Mouse (Mus musculus) left cerebral cortex, adult 2 months (tissue): ENCODE results near the gene Fam53b. TPM values are rescaled to one million over a fixed set of nuclear protein-coding genes. Genes with fewer than 3 reads are reported as not detected.

Source experiments
- DNase-seq, 2 experiments: peaks; one replicate each; pipeline ENCODE4 v3.0.0; 2021 to 2022; ENCODE audit warnings: low spot score in 2 of 2, mixed read lengths in 1 of 2; ENCODE audit errors: extremely low spot score in 1 of 2
- H3K27ac ChIP-seq: fragments of 200-600 bp; 2 replicates; pipeline ENCODE4 v1.8.1; 2022
- H3K4me3 ChIP-seq: fragments of 200-600 bp; 2 replicates; pipeline ENCODE4 v1.8.1; 2022
- CTCF ChIP-seq: fragments of 200-600 bp; IDR thresholded peaks from 2 replicates; pipeline ENCODE4 v1.8.1; 2022; ENCODE audit warnings: antibody characterized with exemption, mild to moderate bottlenecking, moderate library complexity
- intact Hi-C: fragments of 180-260 bp; cut with DNase I; formaldehyde crosslinking; loops from one replicate; pipeline ENCODE4 v1.15.1; 2025
- total RNA-seq, 2 experiments: library from RNA; stranded (reverse); gene quantifications; 2 replicates each; pipeline ENCODE4 v1.2.3; 2021

The Fam53b gene
- total RNA-seq, 2 experiments from 2014 or later: 57.1 to 75.2 TPM

- no peak for TF ChIP-seq CTCF
- no peak overlapping the region for H3K4me3 ChIP-seq
- intact Hi-C loops: no loop called here
- DNase-seq: no peak
- peak overlapping the region; percentile 70 for H3K27ac ChIP-seq
Observed at GRCm38 (mm10) chr7:132742912-132743311, 70.8 kb downstream of the Fam53b start.

- no peak for TF ChIP-seq CTCF
- intact Hi-C loops: no loop called here
- H3K27ac ChIP-seq: no peak overlapping the region
Observed at GRCm38 (mm10) chr7:132739829-132740228, 73.9 kb downstream of the Fam53b start.

GRCm38 (mm10) chr7:132738844-132739243 is 74.8 kb downstream of the Fam53b start:
- no peak overlapping the region for H3K27ac ChIP-seq
- no peak for DNase-seq
- intact Hi-C loops: no loop called here
- H3K4me3 ChIP-seq: no peak overlapping the region
- no peak for TF ChIP-seq CTCF

More at GRCm38 (mm10) chr7:132739829-132740228, 73.9 kb downstream of the Fam53b start:
- DNase-seq: no peak
- no peak overlapping the region for H3K4me3 ChIP-seq

GRCm38 (mm10) chr7:132736099-132736862 is 77.4 kb downstream of the Fam53b start:
- Histone ChIP-seq H3K4me3 (no peak overlapping the region), H3K27ac (peak overlapping the region; percentile 73)
- no peak for TF ChIP-seq CTCF
- peak in 1 of 2 experiments; percentile 57 for DNase-seq
- intact Hi-C loops: no loop called here

- peak; percentile 52 for TF ChIP-seq CTCF
- H3K27ac ChIP-seq: peak overlapping the region; percentile 54; the same call in 1 of the 2 replicates
- intact Hi-C loops: no loop called here
- DNase-seq: no peak
- no peak overlapping the region for H3K4me3 ChIP-seq
Observed at GRCm38 (mm10) chr7:132735145-132735544, 78.5 kb downstream of the Fam53b start.

- intact Hi-C loops: loop anchor here (5.0 kb wide), 1 partner anchor 77 kb away; no protein-coding TSS in a partner anchor
- TF ChIP-seq CTCF: no peak
- DNase-seq: no peak
- H3K4me3 ChIP-seq: no peak overlapping the region
- H3K27ac ChIP-seq: peak overlapping the region; percentile 56; the same call in 1 of the 2 replicates
Observed at GRCm38 (mm10) chr7:132734222-132734621, 79.5 kb downstream of the Fam53b start.

GRCm38 (mm10) chr7:132733521-132733920 is 80.2 kb downstream of the Fam53b start:
- Histone ChIP-seq H3K27ac (peak overlapping the region; percentile 56), H3K4me3 (no peak overlapping the region)
- intact Hi-C loops: loop anchor here (5.0 kb wide), 1 partner anchor 76 kb away; no protein-coding TSS in a partner anchor
- no peak for TF ChIP-seq CTCF
- no peak for DNase-seq

GRCm38 (mm10) chr7:132732136-132732789 is 81.4 kb downstream of the Fam53b start:
- Histone ChIP-seq H3K27ac (peak overlapping the region; percentile 60), H3K4me3 (no peak overlapping the region)
- intact Hi-C loops: loop anchor here (5.0 kb wide), 1 partner anchor 75 kb away; no protein-coding TSS in a partner anchor
- DNase-seq: no peak
- no peak for TF ChIP-seq CTCF

- peak overlapping the region; percentile 63 for H3K27ac ChIP-seq
- TF ChIP-seq CTCF: no peak
- no peak overlapping the region for H3K4me3 ChIP-seq
- intact Hi-C loops: loop anchor here (5.0 kb wide), 1 partner anchor 74 kb away; no protein-coding TSS in a partner anchor
- no peak for DNase-seq
Observed at GRCm38 (mm10) chr7:132731558-132731957, 82.1 kb downstream of the Fam53b start.

- intact Hi-C loops: loop anchor here (5.0 kb wide), 1 partner anchor 73 kb away; no protein-coding TSS in a partner anchor
- TF ChIP-seq CTCF: no peak
- no peak for DNase-seq
- Histone ChIP-seq H3K4me3 (no peak overlapping the region), H3K27ac (peak overlapping the region; percentile 63)
Observed at GRCm38 (mm10) chr7:132730510-132730909, 83.2 kb downstream of the Fam53b start.

GRCm38 (mm10) chr7:132729093-132729831 is 84.4 kb downstream of the Fam53b start:
- no peak overlapping the region for H3K27ac ChIP-seq
- TF ChIP-seq CTCF: no peak
- no peak for DNase-seq
- intact Hi-C loops: no loop called here
- H3K4me3 ChIP-seq: no peak overlapping the region
